Mouse (Mus musculus) embryo, embryonic 11.5 days (tissue): Measurements from ENCODE around the gene Pcdh9.
"Not testable (repeated sequence)": the region's sequence is repeated elsewhere in the genome, so short reads cannot be mapped to it uniquely, and the experiment has no call there.

ENCODE experiments used
- DNase-seq: peaks from one replicate; pipeline ENCODE4 v3.0.0-alpha.2; 2012; ENCODE audit warnings: low read depth, low spot score

Pcdh9 gene

DNA sequence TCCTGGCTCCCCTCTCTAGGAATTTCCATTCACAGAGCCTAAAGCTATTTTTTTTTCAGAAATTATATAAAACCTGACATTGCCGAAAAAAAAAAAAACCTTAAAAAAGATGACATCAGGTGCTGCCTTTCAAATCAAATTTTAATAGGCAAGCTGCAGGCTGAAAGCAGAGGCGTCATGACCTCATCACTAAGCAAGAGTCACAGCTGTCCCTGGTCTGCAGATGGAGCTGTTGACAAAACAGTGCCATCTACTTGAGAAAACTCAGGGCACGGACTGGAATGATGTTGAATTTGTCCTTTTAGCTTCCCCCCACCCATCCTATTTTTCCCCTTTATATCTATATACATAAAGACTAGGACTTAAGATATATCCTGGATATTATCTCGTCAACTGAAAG, 509.3 kb downstream of the Pcdh9 start:
- DNase-seq = no peak

- DNase-seq = no peak
Measured at GRCm38 (mm10) chr14:93380757-93381156, 509.7 kb downstream of the Pcdh9 start.

DNA sequence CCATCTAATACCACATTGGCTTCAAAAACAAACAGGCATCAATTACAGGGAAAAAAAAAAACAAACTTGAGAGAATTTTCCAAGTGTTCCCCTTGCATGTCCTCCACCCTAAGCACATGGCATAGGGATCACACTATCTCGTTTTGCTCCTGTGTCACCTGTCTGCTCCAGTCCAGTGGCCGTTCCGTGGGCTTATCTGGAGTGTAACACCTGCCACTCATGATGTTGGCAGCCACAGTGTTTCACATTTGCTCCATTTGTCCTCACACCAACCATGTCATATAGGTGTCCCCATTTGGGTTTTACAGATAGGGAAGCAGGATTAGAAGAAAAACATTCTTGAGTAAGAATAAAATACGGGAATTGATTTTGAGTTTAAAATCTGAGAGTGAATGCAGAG, 514.3 kb downstream of the Pcdh9 start:
- no peak for DNase-seq

- no peak for DNase-seq
Measured at GRCm38 (mm10) chr14:93374181-93374580, 516.3 kb downstream of the Pcdh9 start.

- no peak for DNase-seq
Measured at GRCm38 (mm10) chr14:93354150-93354549, 536.3 kb downstream of the Pcdh9 start.

DNA sequence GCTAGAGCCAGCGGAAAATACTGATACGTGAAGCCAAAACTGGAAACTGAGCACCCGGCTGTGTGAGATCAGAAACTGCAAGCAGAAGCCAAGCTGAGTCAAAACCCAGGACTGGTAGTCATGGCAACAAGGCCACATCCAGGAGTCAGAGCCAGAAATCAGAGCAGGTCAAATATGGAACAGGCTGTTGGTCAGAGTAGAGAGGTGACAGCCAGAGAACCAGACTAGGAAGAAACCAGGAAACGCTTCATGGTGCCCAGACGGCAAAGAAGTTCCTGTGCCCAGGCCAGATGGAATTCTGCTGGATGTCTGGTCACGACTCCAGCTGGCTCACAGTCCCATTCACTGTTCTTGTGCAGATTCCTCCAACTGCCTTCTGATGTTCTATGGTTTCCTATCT, 539.6 kb downstream of the Pcdh9 start:
- DNase-seq = no peak

GRCm38 (mm10) chr14:93349166-93349565, 541.3 kb downstream of the Pcdh9 start:
- no peak for DNase-seq

DNA sequence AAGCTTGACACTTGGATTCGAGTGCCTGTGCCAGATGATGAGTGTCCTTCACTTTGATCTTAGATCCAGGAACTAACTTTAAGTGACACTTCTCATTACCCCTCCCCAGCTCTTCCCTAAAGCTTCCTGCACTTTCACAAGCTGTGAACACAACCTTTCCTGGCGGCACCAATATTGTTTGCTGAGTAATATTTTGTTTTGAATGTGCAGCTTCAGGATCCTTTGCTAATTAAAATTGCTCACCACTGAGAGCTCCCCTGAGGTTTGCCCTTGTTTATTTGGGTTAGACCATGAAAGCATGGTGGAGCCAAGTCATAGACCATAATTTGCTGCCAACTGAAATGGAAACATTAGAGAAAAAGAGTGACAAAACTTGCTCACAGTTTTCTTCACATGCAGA, 543.4 kb downstream of the Pcdh9 start:
- DNase-seq = no peak

DNA sequence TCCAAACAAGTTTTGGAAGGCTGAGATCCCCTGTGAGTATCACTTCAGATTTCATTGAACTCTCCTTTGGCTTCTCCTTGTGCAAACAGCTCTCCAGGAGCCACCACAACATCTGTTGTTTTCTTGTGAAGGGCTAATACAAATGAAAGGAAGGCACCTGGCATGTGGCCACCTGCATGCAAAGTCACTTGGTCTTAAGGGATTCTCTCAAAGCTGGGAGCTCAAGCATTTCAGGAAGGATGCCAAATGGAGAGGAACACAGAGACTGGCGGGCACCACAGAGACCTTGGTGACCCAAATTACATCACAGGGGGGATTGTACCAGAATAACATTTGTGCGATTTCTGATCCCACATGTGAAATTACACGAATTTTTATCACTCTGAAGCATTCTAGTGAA, 547.7 kb downstream of the Pcdh9 start:
- DNase-seq = no peak

- no peak for DNase-seq
Measured at GRCm38 (mm10) chr14:93341390-93341789, 549.1 kb downstream of the Pcdh9 start.

DNA sequence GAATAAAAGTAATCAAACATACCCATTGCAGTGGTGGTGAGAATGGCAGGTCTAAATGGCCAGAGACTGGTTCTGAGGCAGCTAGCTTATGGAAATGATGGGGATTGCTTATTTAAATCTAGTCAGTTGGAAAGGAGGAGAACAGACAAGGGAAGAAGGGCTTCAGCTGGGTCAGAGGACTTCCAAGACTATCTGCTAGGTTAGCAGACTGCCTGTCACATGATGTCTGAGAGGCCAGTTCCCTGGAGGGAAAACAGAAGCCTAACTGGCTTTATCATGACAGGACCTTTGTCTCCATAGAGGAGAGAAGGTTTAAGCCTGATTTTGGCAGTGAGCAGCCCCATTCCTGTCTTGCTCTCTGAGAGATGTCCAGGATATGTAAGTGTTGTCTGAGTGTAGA, 561.2 kb downstream of the Pcdh9 start:
- DNase-seq = no peak

DNA sequence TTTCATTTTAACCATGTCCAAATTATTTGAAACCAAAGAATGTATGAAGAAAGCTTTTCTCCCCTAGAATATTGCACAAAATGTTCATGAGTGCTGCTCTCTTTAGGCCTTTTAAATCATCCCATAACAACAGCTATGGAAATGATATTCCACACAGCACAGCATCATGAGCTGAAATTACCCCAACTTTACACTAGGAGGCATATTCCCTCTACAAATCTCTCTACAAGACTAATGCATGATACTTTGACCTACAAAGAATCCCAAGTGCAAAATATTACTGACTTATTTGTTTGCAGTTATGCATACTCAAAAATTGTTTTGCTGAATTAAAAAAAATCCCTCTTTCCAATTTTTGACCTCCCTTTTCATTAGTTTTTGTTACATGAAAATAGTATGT, 573.1 kb downstream of the Pcdh9 start:
- peak; percentile 11 for DNase-seq

DNA sequence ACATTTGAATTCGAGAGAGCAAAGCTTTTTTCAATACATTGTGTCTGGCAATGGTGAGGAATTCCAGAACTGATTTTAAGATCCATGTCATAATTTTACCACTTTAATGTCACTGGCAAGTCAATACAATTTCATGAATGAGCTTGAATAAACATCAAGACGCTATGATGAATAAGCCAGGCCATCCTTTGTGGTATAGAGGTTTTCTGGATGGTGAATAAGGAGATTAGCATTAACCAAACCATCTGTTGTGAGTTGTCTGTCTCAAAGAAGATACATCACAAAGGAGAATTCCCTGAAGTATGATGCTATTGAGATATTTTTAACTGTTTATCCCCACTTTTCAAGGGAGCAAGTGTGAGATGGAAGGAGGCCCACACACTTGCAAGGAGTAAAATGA, 602.1 kb downstream of the Pcdh9 start:
- DNase-seq = no peak

- no peak for DNase-seq
Measured at GRCm38 (mm10) chr14:93287642-93288041, 602.8 kb downstream of the Pcdh9 start.

GRCm38 (mm10) chr14:93285136-93285535, 605.3 kb downstream of the Pcdh9 start:
- no peak for DNase-seq

GRCm38 (mm10) chr14:93284009-93284408, 606.5 kb downstream of the Pcdh9 start:
- no peak for DNase-seq

DNA sequence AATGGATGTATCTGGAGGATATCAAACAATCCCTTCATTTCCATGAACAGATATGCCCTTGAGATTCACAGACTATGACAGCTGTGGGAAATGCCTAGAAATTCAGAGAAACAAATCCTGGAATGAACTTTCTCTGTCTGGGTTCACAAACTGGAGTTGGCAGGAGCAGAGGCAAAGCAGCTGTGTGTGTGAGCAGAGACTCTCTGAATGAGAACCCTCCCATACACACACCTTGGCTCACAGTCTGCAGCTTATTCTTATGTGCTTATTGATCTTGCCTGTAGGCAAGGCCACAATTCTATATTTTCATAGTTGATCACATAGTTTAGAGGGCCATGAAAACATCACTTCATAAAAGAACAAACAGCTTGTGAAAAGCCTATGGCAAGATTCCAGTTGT, 614.8 kb downstream of the Pcdh9 start:
- DNase-seq = no peak

DNA sequence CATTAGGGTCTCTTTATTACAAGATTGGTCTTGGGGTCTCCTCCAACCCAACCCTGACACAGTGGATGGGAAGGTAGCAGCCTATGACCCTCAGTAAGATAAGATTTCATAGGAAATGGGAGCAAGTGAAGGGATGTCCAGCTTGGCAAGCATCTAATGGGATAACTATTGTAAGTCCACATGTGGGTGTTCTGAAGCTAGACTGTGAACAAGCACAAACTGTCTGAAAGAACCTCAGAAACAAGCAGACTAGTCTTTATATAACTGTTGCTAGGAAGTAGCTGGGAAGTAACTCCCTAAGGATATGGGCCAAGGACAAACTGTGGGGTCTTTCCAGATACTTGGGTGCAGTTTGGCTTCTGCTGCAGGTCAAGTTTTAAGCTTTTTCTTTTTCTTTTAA, 615.7 kb downstream of the Pcdh9 start:
- DNase-seq = no peak

GRCm38 (mm10) chr14:93253411-93253810, 637.1 kb downstream of the Pcdh9 start:
- DNase-seq = no peak

- DNase-seq = no peak
Measured at GRCm38 (mm10) chr14:93240263-93240662, 650.2 kb downstream of the Pcdh9 start.

GRCm38 (mm10) chr14:93234333-93234732, 656.1 kb downstream of the Pcdh9 start:
- no peak for DNase-seq

- no peak for DNase-seq
Measured at GRCm38 (mm10) chr14:93233599-93233998, 656.9 kb downstream of the Pcdh9 start.

GRCm38 (mm10) chr14:93214846-93215245, 675.6 kb downstream of the Pcdh9 start:
- DNase-seq = not testable (repeated sequence)

DNA sequence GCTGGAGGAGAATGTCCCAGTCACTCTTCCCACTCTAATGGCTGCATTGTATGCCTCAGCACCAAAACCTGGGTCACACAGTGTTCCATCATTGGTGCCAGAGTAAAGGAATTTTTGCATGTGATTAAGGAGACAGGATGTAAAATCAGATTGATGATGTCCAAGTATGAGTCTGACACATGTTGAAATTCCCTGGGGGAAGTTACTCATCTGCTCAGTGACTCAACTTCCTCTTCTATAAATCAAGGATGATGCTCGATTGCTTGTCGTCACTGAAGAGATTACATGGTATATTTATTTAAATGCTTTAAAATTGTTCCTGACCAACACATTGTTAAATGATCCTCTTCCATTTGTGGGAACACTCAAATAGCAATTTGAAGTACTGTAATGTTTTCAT, 690.7 kb downstream of the Pcdh9 start:
- DNase-seq = no peak
